Mouse (Mus musculus): ENCODE results near the gene Serpinb3c. TPM values are rescaled to one million over a fixed set of nuclear protein-coding genes. Genes with fewer than 3 reads are reported as not detected.
A peak's percentile ranks its signal among the peaks of the same experiment; 100 is the strongest.
"Not testable (repeated sequence)": the region's sequence is repeated elsewhere in the genome, so short reads cannot be mapped to it uniquely, and the experiment has no call there.

Serpinb3c gene
- not detected in 2 replicates for polyA plus RNA-seq (2014; fragmentation: Nextera tagmentation; extraction: Ambion mirVana)

GRCm38 (mm10) chr1:107278261-107278660 is at the start of gene Serpinb3c, which contains the start of gene Serpinb3b:
Gene Serpinb3c, minus strand, starts transcription at chr1:107278371.
Gene Serpinb3b, minus strand, starts transcription at chr1:107278361.
- H3K27me3 ChIP-seq (ENCODE audit: control insufficient read depth, insufficient read depth, low read length); H3K27ac ChIP-seq; DNase-seq (ENCODE audit: low spot score); H3K4me1 ChIP-seq (replicated peaks; ENCODE audit: control insufficient read depth, insufficient read depth, low read length); H3K36me3 ChIP-seq (replicated peaks; ENCODE audit: control insufficient read depth, insufficient read depth); ATAC-seq (ENCODE audit: low FRiP score); H3K4me2 ChIP-seq (replicated peaks); H3K4me3 ChIP-seq (replicated peaks; ENCODE audit: low read length); H3K9ac ChIP-seq; H3K9me3 ChIP-seq (ENCODE audit: control insufficient read depth, low read length): not testable (repeated sequence)

GRCm38 (mm10) chr1:107243170-107243569 is 35.0 kb downstream of the Serpinb3c start:
- DNase-seq (ENCODE audit: low spot score) (peak; percentile 37), ATAC-seq (ENCODE audit: low FRiP score) (0 out of 2 replicates have a peak, but pooled peaks have one; percentile 43)
- H3K9me3 ChIP-seq (ENCODE audit: control insufficient read depth, low read length); H3K36me3 ChIP-seq (replicated peaks; ENCODE audit: control insufficient read depth, insufficient read depth); H3K9ac ChIP-seq; H3K4me3 ChIP-seq (replicated peaks; ENCODE audit: low read length); H3K27me3 ChIP-seq (ENCODE audit: control insufficient read depth, insufficient read depth, low read length); H3K27ac ChIP-seq; H3K4me1 ChIP-seq (replicated peaks; ENCODE audit: control insufficient read depth, insufficient read depth, low read length); H3K4me2 ChIP-seq (replicated peaks): not testable (repeated sequence)
- 55% methylated on average over 3 of the region's 3 CpGs for WGBS

Other genes starting within 250 kb of the Serpinb3c start
- gene Serpinb3a, start 226.1 kb downstream of the Serpinb3c start, polyA plus RNA-seq (2014; fragmentation: Nextera tagmentation; extraction: Ambion mirVana) = not detected in 2 replicates
- not detected in 2 replicates for gene Serpinb3d, start 194.9 kb downstream of the Serpinb3c start, polyA plus RNA-seq (2014; fragmentation: Nextera tagmentation; extraction: Ambion mirVana)
- gene Serpinb3b, start within 50 bp of the Serpinb3c start, polyA plus RNA-seq (2014; fragmentation: Nextera tagmentation; extraction: Ambion mirVana) = not detected in 2 replicates
- not detected in 2 replicates for gene Serpinb11, start 82.8 kb upstream of the Serpinb3c start, polyA plus RNA-seq (2014; fragmentation: Nextera tagmentation; extraction: Ambion mirVana)
- gene Serpinb7, start 121.3 kb upstream of the Serpinb3c start, polyA plus RNA-seq (2014; fragmentation: Nextera tagmentation; extraction: Ambion mirVana) = 0.25 TPM in 1 of 2 replicates, not detected in the other
- 0.23 TPM in 1 of 2 replicates, not detected in the other for gene Serpinb2, start 233.1 kb upstream of the Serpinb3c start, polyA plus RNA-seq (2014; fragmentation: Nextera tagmentation; extraction: Ambion mirVana)